Mouse (Mus musculus) liver, embryonic 16.5 days (tissue): ENCODE results near the gene Fam228a. TPM values are rescaled to one million over a fixed set of nuclear protein-coding genes. Genes with fewer than 3 reads are reported as not detected.

ENCODE experiments used
- ATAC-seq: fragments of 200-750 bp; cut with Nextera tagmentation; 2 replicates; pipeline ENCODE4 v1.8.0; 2017; ENCODE audit warnings: low read depth, mild to moderate bottlenecking, moderate number of reproducible peaks, moderate library complexity
- H3K27ac ChIP-seq: fragments of 300-500 bp; sonication (generic); 2 replicates; pipeline ENCODE4 v1.5.1; 2014; ENCODE audit warnings: mild to moderate bottlenecking, low read length
- H3K27me3 ChIP-seq: fragments of 300-500 bp; sonication (generic); 2 replicates; pipeline ENCODE4 v1.6.1; 2014; ENCODE audit warnings: low read depth, low read length, mixed read lengths; ENCODE audit not compliant: control insufficient read depth, insufficient read depth
- H3K36me3 ChIP-seq: fragments of 300-500 bp; sonication (generic); 2 replicates; pipeline ENCODE4 v1.6.1; 2014; ENCODE audit warnings: mild to moderate bottlenecking; ENCODE audit not compliant: control insufficient read depth, insufficient read depth
- H3K4me1 ChIP-seq: fragments of 300-500 bp; sonication (generic); 2 replicates; pipeline ENCODE4 v1.6.1; 2014; ENCODE audit warnings: low read depth, low read length, mixed read lengths; ENCODE audit not compliant: control insufficient read depth
- H3K4me2 ChIP-seq: fragments of 300-500 bp; sonication (generic); 2 replicates; pipeline ENCODE4 v1.6.1; 2014; ENCODE audit warnings: low read depth, low read length, mixed read lengths
- H3K4me3 ChIP-seq: fragments of 300-500 bp; sonication (generic); 2 replicates; pipeline ENCODE4 v1.5.1; 2014; ENCODE audit warnings: low read depth, mild to moderate bottlenecking, low read length
- H3K9ac ChIP-seq: fragments of 300-500 bp; sonication (generic); 2 replicates; pipeline ENCODE4 v1.6.1; 2014; ENCODE audit warnings: low read depth, low read length
- H3K9me3 ChIP-seq: fragments of 300-500 bp; sonication (generic); replicated peaks from 2 replicates; pipeline ENCODE4 v1.6.1; 2016; ENCODE audit warnings: low read length; ENCODE audit not compliant: control insufficient read depth
- WGBS: fragments of 180-500 bp; shearing (Covaris S2); extraction: QIAGEN DNeasy Blood & Tissue Kit; methylation state at CpG from one replicate; pipeline ENCODE4 v1.1.7; 2014; ENCODE audit not compliant: insufficient replicate concordance; 5-methylcytosine and 5-hydroxymethylcytosine counted together
- polyA plus RNA-seq: library from polyadenylated mRNA; unstranded; fragments of >200 nt; fragmentation: Nextera tagmentation; extraction: Ambion mirVana; gene quantifications from 2 replicates; pipeline ENCODE4 v1.2.1, GENCODE M21; 2015

The Fam228a gene
- polyA plus RNA-seq, 1 experiment from 2014 or later: 0.04 TPM

DNA sequence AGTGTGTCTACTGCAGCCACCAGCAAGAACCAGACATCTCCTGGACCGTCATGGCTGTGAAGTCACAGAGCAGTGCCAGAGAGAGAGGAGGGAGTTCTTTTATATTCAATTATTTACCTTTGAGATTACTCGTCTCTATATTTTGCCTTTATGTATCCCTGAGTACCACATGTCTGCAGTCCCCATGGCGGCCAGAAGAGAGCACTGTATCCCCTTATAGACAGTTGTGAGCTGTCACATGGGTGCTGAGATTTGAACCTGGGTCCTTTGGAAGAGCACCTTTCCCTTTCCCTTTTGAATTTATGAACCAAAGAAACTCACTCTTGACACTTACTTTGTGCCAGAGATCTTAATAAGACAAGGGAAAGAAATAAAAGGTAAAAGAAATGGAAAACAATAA is 9.1 kb downstream of the Fam228a start:
- Histone ChIP-seq H3K4me2 (no peak overlapping the region), H3K36me3 (no peaks in the 10 kb centered on the region), H3K4me3 (no peak overlapping the region), H3K27me3 (no peaks in the 10 kb centered on the region), H3K4me1 (no peaks in the 10 kb centered on the region), H3K27ac (no peak overlapping the region), H3K9me3 (no peaks in the 10 kb centered on the region), H3K9ac (no peak overlapping the region)
- 83% methylated on average over 3 of the region's 3 CpGs for WGBS
- no peak for ATAC-seq

- peak overlapping the region; percentile 43; the same call in 1 of the 2 replicates for H3K27ac ChIP-seq
- peaks cover 41% of the 10 kb centered on the region for H3K4me1 ChIP-seq
- no peaks in the 10 kb centered on the region for H3K36me3 ChIP-seq
- no peak overlapping the region for H3K9ac ChIP-seq
- WGBS: 49% methylated on average over 17 of the region's 17 CpGs
- H3K27me3 ChIP-seq: no peaks in the 10 kb centered on the region
- H3K4me3 ChIP-seq: peak overlapping the region; percentile 25; the same call in 1 of the 2 replicates
- peak overlapping the region; percentile 46 for H3K4me2 ChIP-seq
- no peaks in the 10 kb centered on the region for H3K9me3 ChIP-seq
- ATAC-seq: peak; percentile 69
These were observed 18.2 kb downstream of the Fam228a start for GRCm38 (mm10) chr12:4719762-4720754.

- H3K4me3 ChIP-seq: peak overlapping the region; percentile 25; the same call in 1 of the 2 replicates
- H3K4me1 ChIP-seq: peaks cover 43% of the 10 kb centered on the region
- H3K9me3 ChIP-seq: no peaks in the 10 kb centered on the region
- H3K27ac ChIP-seq: peak overlapping the region; percentile 43; the same call in 1 of the 2 replicates
- no peaks in the 10 kb centered on the region for H3K36me3 ChIP-seq
- no peaks in the 10 kb centered on the region for H3K27me3 ChIP-seq
- 26% methylated on average over 13 of the region's 13 CpGs for WGBS
- peak overlapping the region; percentile 46 for H3K4me2 ChIP-seq
- ATAC-seq: peak; percentile 8; the same call in 1 of the 2 replicates
- no peak overlapping the region for H3K9ac ChIP-seq
These were observed 19.0 kb downstream of the Fam228a start for GRCm38 (mm10) chr12:4719066-4719761.

GRCm38 (mm10) chr12:4717417-4717816 is 20.8 kb downstream of the Fam228a start:
- WGBS: 2% methylated on average over 7 of the region's 7 CpGs
- Histone ChIP-seq H3K4me2 (peak overlapping the region; percentile 18), H3K27ac (no peak overlapping the region), H3K4me1 (peaks cover 43% of the 10 kb centered on the region), H3K36me3 (no peaks in the 10 kb centered on the region), H3K9me3 (no peaks in the 10 kb centered on the region), H3K9ac (no peak overlapping the region), H3K4me3 (no peak overlapping the region), H3K27me3 (no peaks in the 10 kb centered on the region)
- peak; percentile 88 for ATAC-seq

DNA sequence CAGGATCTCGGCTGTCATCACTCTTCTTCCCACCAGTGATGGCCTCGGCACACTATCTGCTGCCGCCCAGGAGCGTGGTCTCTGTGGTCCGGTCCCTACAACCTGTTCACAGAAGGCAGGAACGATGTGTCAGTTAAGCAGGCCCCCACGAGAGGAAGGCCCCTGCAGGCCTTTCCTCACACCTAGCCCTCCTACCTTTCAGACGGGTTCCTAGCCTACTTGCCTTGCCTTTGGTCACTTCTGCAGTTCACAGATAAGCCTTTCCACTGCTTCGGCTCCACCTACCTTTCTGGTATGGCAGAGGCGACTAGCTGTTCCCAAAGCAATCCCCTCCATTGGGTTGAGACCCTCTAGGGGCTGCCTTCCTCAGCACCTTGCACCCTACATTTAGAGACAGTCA is 22.6 kb downstream of the Fam228a start:
- ATAC-seq: peak; percentile 53
- H3K9me3 ChIP-seq: no peaks in the 10 kb centered on the region
- no peak overlapping the region for H3K27ac ChIP-seq
- peaks cover 3% of the 10 kb centered on the region; the same call in 1 of the 2 replicates for H3K36me3 ChIP-seq
- H3K4me3 ChIP-seq: no peak overlapping the region
- 29% methylated on average over 10 of the region's 10 CpGs for WGBS
- H3K9ac ChIP-seq: no peak overlapping the region
- H3K4me1 ChIP-seq: peaks cover 43% of the 10 kb centered on the region
- H3K27me3 ChIP-seq: no peaks in the 10 kb centered on the region
- no peak overlapping the region for H3K4me2 ChIP-seq

DNA sequence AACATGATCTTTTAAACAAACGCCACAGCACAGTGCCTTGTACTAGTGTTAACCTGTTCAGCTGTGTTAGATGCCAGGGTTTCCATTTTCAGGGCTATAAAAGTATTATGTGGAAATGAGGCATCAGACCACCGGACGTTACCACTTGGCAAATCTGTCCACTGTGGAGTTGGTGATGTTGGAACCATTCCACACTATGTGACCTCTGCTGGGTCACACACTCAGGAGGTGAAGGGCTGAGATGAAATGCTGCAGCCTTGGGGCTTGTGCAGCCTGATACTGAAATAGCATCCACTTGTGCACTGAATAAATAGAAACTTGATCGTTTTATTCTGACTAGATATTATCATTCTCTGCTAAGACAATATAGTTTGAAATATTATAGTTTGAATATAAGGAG is 24.9 kb downstream of the Fam228a start:
- no peak overlapping the region for H3K4me2 ChIP-seq
- peaks cover 5% of the 10 kb centered on the region; the same call in 1 of the 2 replicates for H3K36me3 ChIP-seq
- no peak overlapping the region for H3K9ac ChIP-seq
- no peak overlapping the region for H3K4me3 ChIP-seq
- no peak overlapping the region for H3K27ac ChIP-seq
- no peaks in the 10 kb centered on the region for H3K9me3 ChIP-seq
- 76% methylated on average over 4 of the region's 4 CpGs for WGBS
- no peaks in the 10 kb centered on the region for H3K27me3 ChIP-seq
- ATAC-seq: no peak
- peaks cover 26% of the 10 kb centered on the region for H3K4me1 ChIP-seq

GRCm38 (mm10) chr12:4709926-4710325 is 28.3 kb downstream of the Fam228a start:
- Histone ChIP-seq H3K9ac (no peak overlapping the region), H3K27me3 (no peaks in the 10 kb centered on the region), H3K9me3 (no peaks in the 10 kb centered on the region), H3K4me3 (no peak overlapping the region), H3K4me2 (no peak overlapping the region), H3K36me3 (peaks cover 13% of the 10 kb centered on the region), H3K27ac (no peak overlapping the region), H3K4me1 (no peaks in the 10 kb centered on the region)
- ATAC-seq: no peak
- WGBS: 76% methylated on average over 7 of the region's 7 CpGs

DNA sequence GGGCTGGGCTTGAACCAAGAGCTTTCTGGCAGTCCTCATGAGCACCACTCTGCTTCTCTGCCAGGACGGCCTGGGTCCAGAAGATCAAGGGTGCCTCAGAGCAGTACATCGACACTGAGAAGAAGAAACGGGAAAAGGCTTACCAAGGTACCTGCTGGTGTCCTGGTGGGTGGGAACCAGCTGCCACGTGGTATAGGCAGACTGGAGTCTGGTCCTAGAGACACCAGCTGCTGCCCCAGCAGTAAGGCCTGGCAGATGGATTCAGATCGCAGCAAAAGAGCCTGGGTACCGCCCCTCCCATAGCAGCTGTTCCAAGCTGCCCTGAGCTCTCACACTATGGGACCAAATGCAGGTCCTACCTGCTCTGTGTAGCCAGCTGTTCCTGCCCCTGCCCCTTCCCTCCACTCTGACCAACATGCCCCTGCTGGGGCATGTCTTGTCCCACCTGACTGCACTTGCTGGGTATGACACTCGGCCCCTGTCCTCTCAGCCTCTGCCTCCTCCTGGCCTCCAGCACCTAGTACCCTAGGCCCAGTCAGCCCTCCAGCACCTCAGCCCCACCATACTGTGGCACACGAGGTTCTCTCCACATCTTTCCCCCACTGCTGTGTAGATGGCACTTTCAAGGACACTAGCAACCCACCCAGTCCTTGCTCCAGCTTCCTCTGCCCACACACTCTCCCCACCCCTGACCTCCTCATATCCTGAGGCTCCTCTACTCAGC is 29.2 kb downstream of the Fam228a start:
- no peaks in the 10 kb centered on the region for H3K27me3 ChIP-seq
- no peak overlapping the region for H3K9ac ChIP-seq
- H3K4me3 ChIP-seq: no peak overlapping the region
- WGBS: 62% methylated on average over 8 of the region's 8 CpGs
- no peak overlapping the region for H3K4me2 ChIP-seq
- no peak for ATAC-seq
- no peak overlapping the region for H3K27ac ChIP-seq
- peaks cover 13% of the 10 kb centered on the region for H3K36me3 ChIP-seq
- H3K9me3 ChIP-seq: no peaks in the 10 kb centered on the region
- H3K4me1 ChIP-seq: no peaks in the 10 kb centered on the region
